Mouse (Mus musculus): ENCODE results near the gene Adgrv1. TPM values are rescaled to one million over a fixed set of nuclear protein-coding genes. Genes with fewer than 3 reads are reported as not detected.
A peak's percentile ranks its signal among the peaks of the same experiment; 100 is the strongest.

Gene Adgrv1
- polyA plus RNA-seq, 1 experiment from 2014 or later = 14.7 TPM

DNA sequence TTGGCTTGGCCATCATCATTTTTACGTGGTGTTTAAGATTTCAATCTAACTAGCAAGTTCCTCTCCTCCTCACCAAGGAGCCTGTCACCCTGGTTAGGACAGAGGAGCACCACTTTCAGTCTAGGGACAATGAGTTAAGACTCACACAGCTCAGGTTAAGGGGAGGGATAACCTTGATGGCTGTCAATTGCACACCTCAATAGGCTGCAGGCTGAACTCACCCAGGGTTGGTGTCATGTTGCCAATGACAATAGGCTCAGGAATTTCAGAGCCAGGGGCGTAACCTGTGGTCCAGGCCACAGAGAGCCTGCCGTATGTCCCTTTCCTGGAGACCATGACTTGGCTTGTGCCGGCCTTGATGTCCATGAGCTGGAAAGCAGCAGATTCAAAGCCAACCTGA, 209.0 kb downstream of the Adgrv1 start:
- ATAC-seq (no peak), DNase-seq (ENCODE audit: low spot score) (no peak)
- H3K27me3 ChIP-seq (replicated peaks; ENCODE audit: control insufficient read depth, insufficient read depth, low read length) = no peaks in the 10 kb centered on the region
- no peak overlapping the region for H3K9ac ChIP-seq (ENCODE audit: low read length)
- H3K9me3 ChIP-seq (replicated peaks; ENCODE audit: control insufficient read depth, low read length) = no peaks in the 10 kb centered on the region
- H3K36me3 ChIP-seq (ENCODE audit: control insufficient read depth, insufficient read depth, low read length) = peaks cover 6% of the 10 kb centered on the region; the same call in 1 of the 2 replicates
- no peak overlapping the region for H3K27ac ChIP-seq (ENCODE audit: low read depth, low read length)
- WGBS = 56% methylated on average over 4 of the region's 4 CpGs
- no peaks in the 10 kb centered on the region for H3K4me1 ChIP-seq (ENCODE audit: control insufficient read depth, insufficient read depth, low read length)
- H3K4me3 ChIP-seq (ENCODE audit: low read depth, low read length) = no peak overlapping the region
- no peak overlapping the region for H3K4me2 ChIP-seq (ENCODE audit: low read length)

DNA sequence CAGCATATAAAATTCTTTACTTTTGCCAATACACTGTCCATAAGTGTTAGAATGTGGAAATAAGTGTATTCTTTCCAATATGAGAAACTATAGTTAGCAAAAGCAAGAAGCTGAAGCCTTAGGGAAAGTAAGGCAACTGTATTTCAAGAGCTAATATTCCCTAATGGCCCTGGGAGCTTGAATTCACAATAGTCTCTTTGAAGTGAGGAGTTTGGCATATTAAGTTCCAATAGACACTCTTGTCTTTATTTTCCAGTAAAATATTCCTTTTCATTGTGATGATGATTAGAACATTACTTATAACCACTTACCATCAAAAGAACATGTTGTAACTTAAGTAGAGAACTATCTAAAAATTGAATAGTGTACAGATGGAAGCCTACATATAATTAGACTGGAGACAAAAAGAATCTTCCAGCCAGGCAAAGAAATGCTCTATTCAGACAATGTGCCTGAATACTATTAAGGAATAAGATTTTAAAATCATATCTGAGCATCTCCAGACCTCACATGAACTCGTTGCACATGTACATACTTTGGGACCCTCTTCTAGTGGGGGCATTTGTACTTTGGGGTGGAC, 225.0 kb downstream of the Adgrv1 start:
- Histone ChIP-seq H3K9ac (ENCODE audit: low read length) (no peak overlapping the region), H3K4me2 (ENCODE audit: low read length) (no peak overlapping the region), H3K27me3 (replicated peaks; ENCODE audit: control insufficient read depth, insufficient read depth, low read length) (no peaks in the 10 kb centered on the region), H3K4me3 (ENCODE audit: low read depth, low read length) (no peak overlapping the region), H3K9me3 (replicated peaks; ENCODE audit: control insufficient read depth, low read length) (no peaks in the 10 kb centered on the region), H3K4me1 (ENCODE audit: control insufficient read depth, insufficient read depth, low read length) (no peaks in the 10 kb centered on the region), H3K27ac (ENCODE audit: low read depth, low read length) (no peak overlapping the region), H3K36me3 (ENCODE audit: control insufficient read depth, insufficient read depth, low read length) (peaks cover 7% of the 10 kb centered on the region; the same call in 1 of the 2 replicates)
- ATAC-seq (0 out of 2 replicates have a peak, but pooled peaks have one; percentile 12), DNase-seq (ENCODE audit: low spot score) (no peak)
- WGBS = 88% methylated on average over 1 of the region's 1 CpGs

DNA sequence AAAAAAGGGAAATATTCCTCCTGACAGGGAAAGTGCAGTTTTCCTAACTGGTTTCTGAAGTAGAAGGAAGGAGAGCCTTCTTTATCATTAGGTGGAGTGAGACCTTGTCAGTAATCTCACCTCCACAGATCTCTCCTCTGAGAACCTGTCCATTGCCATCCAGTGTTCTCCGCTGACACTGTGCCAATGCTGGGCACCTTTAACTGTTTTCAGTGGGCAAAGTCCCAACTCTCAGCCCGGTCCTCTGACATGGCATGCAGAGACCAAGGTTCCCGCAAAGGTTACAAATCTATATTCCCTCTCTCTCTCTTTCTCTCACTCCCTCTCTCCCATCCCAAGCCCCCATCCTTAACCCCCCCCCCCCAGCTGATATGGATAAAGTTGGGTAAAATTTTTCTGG, 230.1 kb downstream of the Adgrv1 start:
- no peaks in the 10 kb centered on the region for H3K4me1 ChIP-seq (ENCODE audit: control insufficient read depth, insufficient read depth, low read length)
- no peak overlapping the region for H3K9ac ChIP-seq (ENCODE audit: low read length)
- WGBS = 93% methylated on average over 3 of the region's 3 CpGs
- H3K4me3 ChIP-seq (ENCODE audit: low read depth, low read length) = no peak overlapping the region
- H3K36me3 ChIP-seq (ENCODE audit: control insufficient read depth, insufficient read depth, low read length) = peaks cover 7% of the 10 kb centered on the region; the same call in 1 of the 2 replicates
- H3K27ac ChIP-seq (ENCODE audit: low read depth, low read length) = no peak overlapping the region
- ATAC-seq (no peak), DNase-seq (ENCODE audit: low spot score) (no peak)
- no peak overlapping the region for H3K4me2 ChIP-seq (ENCODE audit: low read length)
- H3K9me3 ChIP-seq (replicated peaks; ENCODE audit: control insufficient read depth, low read length) = no peaks in the 10 kb centered on the region
- no peaks in the 10 kb centered on the region for H3K27me3 ChIP-seq (replicated peaks; ENCODE audit: control insufficient read depth, insufficient read depth, low read length)

DNA sequence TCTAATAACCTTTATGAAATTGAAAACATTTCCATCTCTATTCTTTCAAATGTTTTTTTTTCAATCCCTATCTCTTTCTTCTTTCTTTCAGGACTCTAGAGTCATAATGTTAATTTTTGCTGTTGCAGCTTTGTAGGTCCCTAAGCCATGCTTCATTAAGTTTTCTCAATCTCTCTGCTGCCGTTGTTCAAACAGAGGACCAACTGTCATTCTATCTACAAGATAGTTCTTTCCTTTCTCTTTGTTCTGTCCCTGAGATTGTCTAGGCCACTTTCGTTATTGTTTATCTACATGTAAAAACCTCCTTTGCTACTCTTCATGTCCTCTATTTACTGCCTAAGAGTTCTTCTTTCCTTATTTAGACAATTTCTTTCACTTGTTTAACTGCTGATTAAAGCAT, 230.8 kb downstream of the Adgrv1 start:
- 44% methylated on average over 2 of the region's 2 CpGs for WGBS
- Histone ChIP-seq H3K27me3 (replicated peaks; ENCODE audit: control insufficient read depth, insufficient read depth, low read length) (no peaks in the 10 kb centered on the region), H3K4me3 (ENCODE audit: low read depth, low read length) (no peak overlapping the region), H3K9ac (ENCODE audit: low read length) (no peak overlapping the region), H3K36me3 (ENCODE audit: control insufficient read depth, insufficient read depth, low read length) (peaks cover 7% of the 10 kb centered on the region; the same call in 1 of the 2 replicates), H3K9me3 (replicated peaks; ENCODE audit: control insufficient read depth, low read length) (no peaks in the 10 kb centered on the region), H3K27ac (ENCODE audit: low read depth, low read length) (no peak overlapping the region), H3K4me1 (ENCODE audit: control insufficient read depth, insufficient read depth, low read length) (no peaks in the 10 kb centered on the region), H3K4me2 (ENCODE audit: low read length) (no peak overlapping the region)
- ATAC-seq (no peak), DNase-seq (ENCODE audit: low spot score) (no peak)

DNA sequence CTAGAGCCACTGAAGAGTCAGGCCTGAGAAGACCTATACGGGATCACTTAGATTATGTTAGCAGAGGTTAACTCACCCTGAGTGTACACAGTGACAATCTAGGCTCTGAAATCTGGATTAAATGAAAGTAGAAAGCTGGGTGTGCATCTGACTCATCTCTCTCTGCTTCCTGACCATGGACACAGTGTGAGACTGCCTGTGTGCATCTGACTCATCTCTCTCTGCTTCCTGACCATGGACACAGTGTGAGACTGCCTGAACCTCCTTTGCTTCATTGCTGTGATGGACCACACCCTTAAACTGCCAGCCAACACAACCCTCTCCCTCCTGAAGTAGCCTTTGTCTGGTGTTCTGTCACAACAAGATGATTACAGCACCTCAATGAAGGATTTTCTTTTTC, 231.2 kb downstream of the Adgrv1 start:
- Histone ChIP-seq H3K4me2 (ENCODE audit: low read length) (no peak overlapping the region), H3K27ac (ENCODE audit: low read depth, low read length) (no peak overlapping the region), H3K27me3 (replicated peaks; ENCODE audit: control insufficient read depth, insufficient read depth, low read length) (no peaks in the 10 kb centered on the region), H3K9ac (ENCODE audit: low read length) (no peak overlapping the region), H3K9me3 (replicated peaks; ENCODE audit: control insufficient read depth, low read length) (no peaks in the 10 kb centered on the region), H3K4me1 (ENCODE audit: control insufficient read depth, insufficient read depth, low read length) (no peaks in the 10 kb centered on the region), H3K36me3 (ENCODE audit: control insufficient read depth, insufficient read depth, low read length) (peaks cover 7% of the 10 kb centered on the region; the same call in 1 of the 2 replicates), H3K4me3 (ENCODE audit: low read depth, low read length) (no peak overlapping the region)
- DNase-seq (ENCODE audit: low spot score) = no peak
- ATAC-seq = no peak
- 97% methylated on average over 1 of the region's 1 CpGs for WGBS

DNA sequence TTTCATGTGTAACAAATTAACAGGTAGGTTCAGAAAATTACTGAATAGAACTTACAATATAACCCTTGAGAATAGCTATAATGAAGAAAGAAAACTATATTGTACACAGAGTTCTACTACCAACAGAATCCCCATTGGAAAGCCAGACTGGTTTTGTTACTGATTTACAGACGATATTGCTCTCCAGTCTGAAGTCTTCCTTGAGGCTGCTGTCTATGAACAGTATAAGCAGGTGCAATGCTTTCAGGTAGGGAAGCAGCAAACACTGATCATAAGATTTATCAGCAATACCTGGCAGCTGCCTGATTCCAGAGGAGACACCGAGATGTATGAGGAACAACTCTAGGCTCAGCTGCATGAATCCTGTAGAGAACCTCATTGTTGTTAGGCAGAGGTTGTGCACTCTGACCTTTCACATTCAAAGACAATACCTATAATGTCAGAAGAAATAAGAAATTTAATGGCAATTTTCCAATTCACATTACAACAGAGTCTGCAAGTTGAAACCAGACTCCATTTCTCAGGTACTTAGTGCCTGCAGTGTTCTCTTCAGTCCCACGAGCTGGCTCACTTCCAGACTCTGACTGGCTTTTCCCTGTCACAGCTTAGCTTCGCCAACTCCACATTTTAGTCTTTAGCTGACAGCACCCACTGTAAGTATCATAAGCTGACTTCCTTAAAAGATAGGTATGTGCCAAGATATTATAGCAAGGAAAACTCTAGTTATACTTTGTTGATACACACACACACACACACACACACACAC, 247.2 kb downstream of the Adgrv1 start:
- Histone ChIP-seq H3K27ac (ENCODE audit: low read depth, low read length) (no peak overlapping the region), H3K4me2 (ENCODE audit: low read length) (no peak overlapping the region), H3K9ac (ENCODE audit: low read length) (no peak overlapping the region), H3K9me3 (replicated peaks; ENCODE audit: control insufficient read depth, low read length) (no peaks in the 10 kb centered on the region), H3K27me3 (replicated peaks; ENCODE audit: control insufficient read depth, insufficient read depth, low read length) (no peaks in the 10 kb centered on the region), H3K36me3 (ENCODE audit: control insufficient read depth, insufficient read depth, low read length) (0 out of 2 replicates have a peak, but pooled peaks cover 3% of the 10 kb centered on the region), H3K4me3 (ENCODE audit: low read depth, low read length) (no peak overlapping the region), H3K4me1 (ENCODE audit: control insufficient read depth, insufficient read depth, low read length) (no peaks in the 10 kb centered on the region)
- DNase-seq (ENCODE audit: low spot score) (peak; percentile 25), ATAC-seq (no peak)
- 86% methylated on average over 4 of the region's 4 CpGs for WGBS

DNA sequence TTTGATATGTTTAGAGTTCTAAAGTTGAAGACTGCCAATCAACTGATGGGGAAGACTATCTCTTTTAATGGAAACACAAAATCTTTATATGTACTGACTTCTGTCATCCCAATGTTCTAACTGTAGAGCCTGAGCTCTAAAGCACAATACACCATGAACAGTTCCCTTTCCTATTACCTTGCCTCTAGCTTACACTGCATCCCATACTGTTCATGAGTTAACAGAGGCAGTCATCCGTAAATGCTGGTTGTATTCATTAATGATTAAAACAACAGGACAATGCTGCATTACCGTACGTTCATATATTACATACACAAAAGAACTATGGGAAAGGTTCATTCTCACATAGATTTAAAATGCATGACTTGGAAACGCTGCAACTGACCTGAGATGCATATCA, 251.1 kb downstream of the Adgrv1 start:
- Histone ChIP-seq H3K4me3 (ENCODE audit: low read depth, low read length) (no peak overlapping the region), H3K9me3 (replicated peaks; ENCODE audit: control insufficient read depth, low read length) (no peaks in the 10 kb centered on the region), H3K27ac (ENCODE audit: low read depth, low read length) (no peak overlapping the region), H3K27me3 (replicated peaks; ENCODE audit: control insufficient read depth, insufficient read depth, low read length) (no peaks in the 10 kb centered on the region), H3K4me1 (ENCODE audit: control insufficient read depth, insufficient read depth, low read length) (no peaks in the 10 kb centered on the region), H3K4me2 (ENCODE audit: low read length) (no peak overlapping the region), H3K36me3 (ENCODE audit: control insufficient read depth, insufficient read depth, low read length) (peaks cover 3% of the 10 kb centered on the region; the same call in 1 of the 2 replicates), H3K9ac (ENCODE audit: low read length) (no peak overlapping the region)
- no peak for DNase-seq (ENCODE audit: low spot score)
- ATAC-seq = no peak
- WGBS = 68% methylated on average over 4 of the region's 4 CpGs

DNA sequence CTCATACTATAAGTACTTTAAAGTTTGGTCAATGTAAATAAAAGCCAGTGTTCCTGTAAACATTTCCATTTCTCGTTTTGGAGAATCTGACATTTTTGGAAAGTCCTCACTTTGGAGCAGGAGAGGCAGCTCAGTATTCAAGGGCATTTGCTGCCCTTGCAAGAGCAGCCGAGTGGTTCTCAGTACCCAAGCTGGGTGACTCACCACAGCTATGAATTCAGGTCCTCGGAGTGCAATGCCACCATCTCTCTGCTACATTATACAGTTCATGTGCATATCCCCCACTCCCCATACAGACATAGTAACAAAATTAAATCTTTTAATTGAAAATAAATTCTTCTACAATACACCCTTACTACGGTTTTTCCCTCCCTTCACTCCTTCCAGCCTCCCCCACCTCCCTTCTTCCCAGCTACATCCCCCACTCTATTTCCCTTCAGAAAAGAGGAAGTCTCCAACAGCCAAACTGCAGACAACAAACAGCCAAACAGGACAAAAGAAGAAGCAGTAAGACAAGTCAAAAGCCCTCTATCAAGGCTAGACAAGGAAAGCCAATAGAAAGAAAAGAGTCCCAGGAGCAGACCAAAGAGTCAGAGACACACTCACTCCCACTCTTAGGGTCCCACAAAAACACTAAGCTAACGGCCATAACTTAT, 262.0 kb downstream of the Adgrv1 start:
- ATAC-seq = no peak
- no peak for DNase-seq (ENCODE audit: low spot score)

DNA sequence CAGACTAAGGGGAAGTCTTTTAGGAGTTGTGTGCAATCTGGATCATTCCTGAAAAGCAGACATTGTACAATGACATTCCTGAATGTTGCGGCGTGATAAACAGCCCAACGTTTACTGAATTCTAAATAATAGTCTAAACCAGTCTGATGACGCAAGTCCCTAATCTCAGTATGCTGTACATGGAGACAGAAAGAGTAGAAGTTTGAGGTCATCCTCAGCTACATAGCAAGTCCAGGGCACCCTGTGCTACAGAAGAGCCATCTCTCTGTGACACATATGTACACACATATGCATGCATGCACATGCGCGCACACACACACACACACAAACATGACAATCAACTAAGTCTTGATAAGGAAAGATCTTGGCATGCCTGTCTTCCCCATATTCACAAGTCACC, 262.8 kb downstream of the Adgrv1 start:
- no peak for DNase-seq (ENCODE audit: low spot score)
- no peak overlapping the region for H3K9ac ChIP-seq (ENCODE audit: low read length)
- no peak overlapping the region for H3K4me3 ChIP-seq (ENCODE audit: low read depth, low read length)
- no peaks in the 10 kb centered on the region for H3K27me3 ChIP-seq (replicated peaks; ENCODE audit: control insufficient read depth, insufficient read depth, low read length)
- no peaks in the 10 kb centered on the region for H3K4me1 ChIP-seq (ENCODE audit: control insufficient read depth, insufficient read depth, low read length)
- H3K9me3 ChIP-seq (replicated peaks; ENCODE audit: control insufficient read depth, low read length) = no peaks in the 10 kb centered on the region
- no peak overlapping the region for H3K4me2 ChIP-seq (ENCODE audit: low read length)
- H3K27ac ChIP-seq (ENCODE audit: low read depth, low read length) = no peak overlapping the region
- 91% methylated on average over 6 of the region's 6 CpGs for WGBS
- H3K36me3 ChIP-seq (ENCODE audit: control insufficient read depth, insufficient read depth, low read length) = no peaks in the 10 kb centered on the region
- no peak for ATAC-seq

More for the DNA sequence above, 262.0 kb downstream of the Adgrv1 start:
- Histone ChIP-seq H3K9ac (ENCODE audit: low read length) (no peak overlapping the region), H3K36me3 (ENCODE audit: control insufficient read depth, insufficient read depth, low read length) (no peaks in the 10 kb centered on the region), H3K9me3 (replicated peaks; ENCODE audit: control insufficient read depth, low read length) (no peaks in the 10 kb centered on the region), H3K4me3 (ENCODE audit: low read depth, low read length) (no peak overlapping the region), H3K27me3 (replicated peaks; ENCODE audit: control insufficient read depth, insufficient read depth, low read length) (no peaks in the 10 kb centered on the region), H3K4me2 (ENCODE audit: low read length) (no peak overlapping the region), H3K4me1 (ENCODE audit: control insufficient read depth, insufficient read depth, low read length) (no peaks in the 10 kb centered on the region), H3K27ac (ENCODE audit: low read depth, low read length) (no peak overlapping the region)
- WGBS = 82% methylated on average over 5 of the region's 5 CpGs

Measured in forebrain, embryonic 14.5 days (tissue).